Mouse (Mus musculus) retina, postnatal 7 days (tissue): ENCODE measurements around the gene Trp63.
"Not testable (repeated sequence)": the region's sequence is repeated elsewhere in the genome, so short reads cannot be mapped to it uniquely, and the experiment has no call there.

Experiments used
- DNase-seq: peaks from one replicate; pipeline ENCODE4 v3.0.0-alpha.2; 2012; ENCODE audit warnings: low read depth, low spot score

The Trp63 gene

DNA sequence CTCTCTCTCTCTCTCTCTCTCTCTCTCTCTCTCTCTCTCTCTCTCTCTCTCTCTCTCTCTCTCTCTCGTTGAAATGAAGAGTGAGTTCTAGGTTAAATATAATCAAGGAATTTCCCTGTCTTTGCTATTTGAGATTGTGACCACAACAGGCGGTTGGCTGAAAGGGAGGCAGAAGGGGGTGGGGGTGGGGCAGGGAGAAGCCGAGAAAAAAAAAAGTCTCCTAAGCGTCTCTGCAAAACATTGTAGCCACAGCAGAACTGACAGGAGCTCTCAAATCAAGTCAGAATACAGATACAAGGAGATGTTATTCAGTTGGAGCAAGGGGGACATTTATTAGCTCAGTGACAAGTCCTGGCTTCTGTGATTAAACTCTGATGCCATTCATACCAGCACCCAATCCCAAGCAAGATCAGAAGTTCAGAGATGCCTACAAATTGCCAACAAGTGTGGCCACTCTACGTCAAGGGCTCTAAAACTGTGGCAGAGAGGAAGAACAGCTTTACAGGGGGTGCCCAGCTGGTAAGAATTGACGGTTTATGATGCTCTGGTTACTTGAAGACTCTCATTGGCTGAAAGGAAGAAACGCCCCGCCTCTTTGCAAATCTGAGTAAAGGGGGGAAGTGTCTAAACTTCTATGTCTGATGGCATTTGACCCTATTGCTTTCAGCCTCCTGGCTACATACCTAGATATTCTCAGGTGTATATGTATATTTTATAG, at the start of gene Trp63:
Trp63 (plus strand) TSS at position 233 of the 718 bp plus-strand sequence.
- DNase-seq, result no peak

DNA sequence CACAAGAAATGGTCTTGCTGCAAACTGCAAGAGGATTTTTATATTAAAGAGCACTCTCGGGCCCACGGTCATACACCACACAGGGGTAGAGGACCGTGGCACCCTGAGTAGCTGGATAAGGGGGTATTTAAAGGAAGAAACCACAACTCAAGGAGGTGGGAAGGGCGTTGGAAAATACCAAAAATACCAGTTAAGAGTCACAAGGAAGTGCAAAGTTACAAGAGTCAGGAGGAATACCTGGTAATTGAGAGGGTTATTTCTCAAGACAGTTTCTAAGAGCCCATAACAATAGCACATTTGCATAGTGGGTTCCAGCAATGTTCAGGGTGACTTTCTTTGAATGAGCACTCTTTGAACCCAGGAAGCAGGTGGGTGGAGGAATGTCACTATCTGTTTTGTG, 38.8 kb upstream of the Trp63 start:
- DNase-seq, result not testable (repeated sequence)

DNA sequence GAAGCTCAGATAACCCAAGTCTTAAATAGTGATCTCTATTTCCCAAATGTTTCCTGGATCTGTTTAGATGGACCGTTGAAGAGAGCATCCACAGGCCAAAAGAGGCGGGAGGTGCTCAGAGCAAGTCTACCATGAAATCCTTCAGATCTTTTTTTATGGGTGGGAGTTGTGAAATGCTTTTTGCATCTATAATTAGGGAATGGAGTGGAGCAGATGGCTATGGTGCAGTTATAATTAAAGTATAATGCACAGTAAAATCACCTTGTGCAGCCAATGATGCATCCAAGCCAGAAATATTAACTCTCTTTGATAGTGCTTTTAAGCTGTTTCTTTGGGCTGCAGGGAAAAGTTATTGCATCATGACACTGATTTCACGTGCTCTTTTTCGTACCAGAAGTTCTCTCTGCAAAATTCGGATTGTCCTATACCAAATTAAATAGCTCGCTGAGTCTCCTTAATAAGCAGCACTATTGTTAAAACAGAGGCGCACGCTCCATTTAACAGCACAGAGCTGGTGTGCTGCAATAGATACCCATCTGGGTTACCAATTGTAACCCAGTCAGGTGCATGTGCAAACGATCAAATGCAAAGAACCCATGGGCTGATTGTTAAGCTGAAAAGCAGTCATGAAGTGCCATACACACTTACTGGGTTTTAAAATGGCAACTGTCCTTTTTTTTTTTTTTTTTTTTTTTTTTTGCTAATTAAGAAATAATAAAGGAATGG, 22.9 kb upstream of the Trp63 start:
- DNase-seq, result no peak

DNA sequence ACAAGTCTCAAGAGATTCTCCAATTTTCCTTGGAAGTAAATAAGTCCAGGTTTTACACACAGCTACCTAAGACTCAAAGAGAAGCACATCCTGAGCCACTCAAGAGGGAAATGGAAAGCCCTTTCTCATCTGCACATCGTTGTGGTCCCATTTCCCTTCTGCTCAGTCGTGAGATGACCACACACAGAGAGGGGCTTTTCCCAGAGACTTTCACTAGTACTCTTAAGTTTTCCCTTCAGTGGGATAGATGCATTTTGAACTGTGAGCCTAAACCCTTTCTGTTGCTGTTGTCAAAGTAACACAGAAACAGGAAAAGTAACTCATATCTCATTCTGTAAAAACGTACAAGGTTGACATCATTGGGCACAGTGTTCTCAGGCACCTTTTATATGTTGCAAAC, 20.4 kb upstream of the Trp63 start:
- no peak for DNase-seq

DNA sequence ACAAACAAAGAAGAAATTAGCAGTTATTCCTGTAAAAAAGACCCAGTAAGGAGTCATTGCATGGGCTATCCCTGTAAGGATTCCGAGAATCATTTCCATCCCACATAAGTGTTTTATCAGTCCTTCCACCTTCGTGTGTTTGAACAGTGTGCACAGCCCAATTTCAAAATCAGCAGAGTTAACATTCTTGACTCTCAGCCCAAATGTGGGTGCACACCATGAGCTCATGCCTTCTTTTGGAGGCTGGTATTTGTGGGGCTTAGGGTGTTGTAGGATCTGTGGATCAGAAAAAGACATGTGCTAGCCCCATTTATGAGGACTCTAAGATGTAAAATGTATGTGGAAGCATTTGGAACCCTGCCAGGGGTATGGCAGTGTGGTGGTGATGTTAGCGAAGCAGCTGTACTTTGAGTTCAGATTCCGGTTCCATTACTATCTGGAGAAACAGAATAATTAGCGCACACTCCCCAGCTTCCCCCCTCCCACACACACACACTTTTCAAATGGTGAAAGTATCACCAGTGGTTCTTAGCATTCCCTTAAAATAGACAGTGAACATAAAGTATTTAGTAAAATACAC, 9.6 kb upstream of the Trp63 start:
- DNase-seq, result no peak

DNA sequence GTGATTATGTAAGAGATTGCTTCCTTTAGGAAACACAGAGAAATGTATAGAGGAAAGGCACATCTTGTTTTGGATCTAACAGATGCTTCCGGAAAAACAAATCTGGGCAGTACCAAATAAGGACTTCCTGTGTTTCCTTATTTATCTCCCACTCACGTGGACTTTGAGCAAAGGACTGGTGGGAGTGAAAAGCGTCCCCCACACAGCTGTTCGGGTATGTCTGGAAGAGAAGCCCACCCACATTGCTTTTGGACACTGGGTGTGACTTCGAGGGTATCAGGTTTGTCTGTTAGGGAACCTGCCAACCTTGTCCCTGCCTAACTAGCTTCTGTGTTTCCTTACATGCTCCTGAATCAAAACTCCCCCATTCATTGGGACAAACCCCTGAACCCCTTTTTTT, 3.2 kb upstream of the Trp63 start:
- DNase-seq, result no peak

DNA sequence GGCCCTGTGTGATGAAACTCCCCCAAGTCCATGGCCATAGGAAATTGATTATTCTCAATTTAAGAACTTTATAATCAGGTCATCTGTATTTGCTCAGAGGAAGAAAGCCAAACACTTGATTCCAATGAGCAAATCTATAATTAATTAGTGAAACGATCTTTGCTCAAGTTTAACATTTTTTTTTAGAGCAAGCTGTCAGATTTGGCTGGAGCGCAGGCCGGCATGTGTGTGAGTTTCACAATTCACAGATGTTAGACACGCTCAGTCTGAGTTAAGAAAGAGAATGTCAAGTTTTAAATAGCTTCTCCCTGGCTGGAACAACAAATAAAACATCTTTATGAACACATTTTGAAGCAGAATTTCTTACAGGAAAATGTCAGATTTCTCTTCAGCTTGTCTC, 1.0 kb upstream of the Trp63 start:
- no peak for DNase-seq

DNA sequence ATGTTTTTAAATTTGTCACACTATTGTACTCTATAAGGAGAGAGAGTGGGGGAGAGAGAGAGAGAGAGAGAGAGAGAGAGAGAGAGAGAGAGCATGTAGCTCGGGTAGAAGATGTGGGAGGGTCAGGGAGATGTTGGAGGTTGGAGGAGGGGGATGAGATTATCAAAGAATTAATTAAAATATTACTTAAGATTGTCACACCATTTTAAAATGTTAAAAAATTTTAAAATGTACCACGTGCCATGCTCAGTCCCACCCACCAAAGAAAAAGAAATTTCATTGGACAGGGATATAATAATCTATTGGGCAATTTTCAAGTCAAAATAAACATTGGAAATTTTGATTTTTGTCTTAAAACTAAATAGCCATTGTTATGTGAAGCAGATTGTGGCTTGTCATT, 1.0 kb downstream of the Trp63 start:
- DNase-seq, result no peak

DNA sequence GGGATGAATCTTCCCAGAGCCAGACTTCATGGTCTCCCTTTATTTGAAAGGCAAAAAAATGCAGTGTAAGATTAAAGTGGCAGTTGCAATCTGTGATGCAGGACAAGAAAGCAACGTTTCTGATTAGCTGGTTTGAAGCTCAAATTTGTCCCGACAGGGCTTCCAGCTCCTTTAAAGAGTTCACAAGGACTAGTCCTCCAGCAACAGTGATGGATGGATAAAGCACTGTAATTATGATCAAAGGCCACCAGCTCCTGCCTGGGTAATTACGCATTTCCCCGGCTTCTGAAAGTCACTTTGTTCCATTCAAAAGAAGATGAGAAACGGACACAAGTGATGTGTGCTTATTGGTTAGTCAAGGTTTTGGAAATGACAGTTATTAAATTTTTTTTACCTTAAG, 7.0 kb downstream of the Trp63 start:
- DNase-seq, result no peak

DNA sequence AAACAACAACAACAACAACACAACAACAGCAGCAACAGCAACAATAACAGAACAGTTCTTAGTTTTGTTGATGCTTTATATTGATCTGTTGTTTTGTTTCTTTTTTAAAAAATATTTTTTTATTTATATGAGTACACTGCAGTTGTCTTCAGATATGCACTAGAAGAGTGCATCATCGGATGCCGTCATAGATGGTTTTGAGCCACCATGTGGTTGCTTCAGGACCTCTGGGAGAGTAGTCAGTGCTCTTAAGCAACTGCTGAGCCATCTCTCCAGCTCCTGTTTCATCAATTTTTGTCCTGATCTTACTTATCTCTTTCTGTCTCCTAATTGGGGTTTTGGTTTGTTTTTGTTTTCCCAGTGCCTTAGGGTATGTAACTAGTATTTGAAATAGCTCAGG, 17.7 kb downstream of the Trp63 start:
- DNase-seq, result no peak

DNA sequence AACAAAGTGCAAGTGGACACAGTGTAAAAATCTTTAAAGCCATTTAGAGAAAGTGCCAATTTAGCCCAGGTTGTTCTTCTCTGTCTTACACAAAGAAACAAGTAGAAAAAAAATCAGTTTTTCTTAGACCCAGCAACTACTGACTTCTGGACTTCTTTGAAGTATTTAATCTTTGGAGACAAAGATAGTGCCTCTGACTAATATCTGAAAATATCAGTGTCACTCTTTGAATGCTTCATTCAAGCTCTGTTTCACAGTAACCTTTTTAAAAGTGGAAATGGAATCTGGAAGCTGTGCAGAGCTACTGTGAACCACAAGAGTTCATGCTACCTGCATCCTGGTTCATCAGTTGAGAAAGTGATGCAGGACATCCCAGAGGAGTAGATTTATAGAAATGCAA, 22.7 kb downstream of the Trp63 start:
- no peak for DNase-seq

DNA sequence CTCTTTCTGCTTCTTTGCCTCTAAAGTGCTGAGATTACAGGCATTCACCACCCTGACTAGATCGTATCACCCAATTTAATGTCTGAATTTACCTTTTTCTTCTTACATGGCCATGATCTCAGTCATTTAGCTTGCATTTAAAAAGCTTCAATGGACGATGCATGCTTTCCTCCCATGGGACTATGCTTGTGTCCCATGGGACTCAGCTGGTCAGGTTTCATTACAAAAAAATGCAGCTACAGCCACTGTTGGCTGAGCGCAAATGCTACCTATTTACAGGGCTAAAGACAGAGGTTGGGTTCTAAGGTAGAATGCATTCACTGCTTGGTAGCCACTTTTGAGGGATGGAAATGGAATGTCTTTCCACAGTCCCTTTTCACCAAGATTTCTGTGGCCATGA, 32.2 kb downstream of the Trp63 start:
- no peak for DNase-seq

DNA sequence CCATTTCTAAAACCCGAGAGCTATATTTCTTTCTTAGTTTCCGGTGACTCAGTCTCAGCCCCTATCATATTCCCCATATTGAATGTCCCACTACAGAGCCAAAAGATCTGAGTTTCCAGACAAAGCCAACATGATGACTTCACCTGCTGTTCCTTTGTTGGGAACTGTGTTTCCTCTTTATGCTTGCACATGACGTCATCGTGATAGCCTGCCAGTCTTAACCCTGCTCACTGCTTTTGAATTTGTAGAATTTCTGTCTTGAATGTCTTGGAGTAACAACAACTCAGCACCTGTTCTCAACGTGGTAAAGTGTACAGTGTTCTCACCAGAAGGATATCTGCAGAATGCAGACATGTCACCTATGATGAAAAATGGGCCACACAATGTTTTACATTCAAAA, 39.6 kb downstream of the Trp63 start:
- DNase-seq, result no peak

DNA sequence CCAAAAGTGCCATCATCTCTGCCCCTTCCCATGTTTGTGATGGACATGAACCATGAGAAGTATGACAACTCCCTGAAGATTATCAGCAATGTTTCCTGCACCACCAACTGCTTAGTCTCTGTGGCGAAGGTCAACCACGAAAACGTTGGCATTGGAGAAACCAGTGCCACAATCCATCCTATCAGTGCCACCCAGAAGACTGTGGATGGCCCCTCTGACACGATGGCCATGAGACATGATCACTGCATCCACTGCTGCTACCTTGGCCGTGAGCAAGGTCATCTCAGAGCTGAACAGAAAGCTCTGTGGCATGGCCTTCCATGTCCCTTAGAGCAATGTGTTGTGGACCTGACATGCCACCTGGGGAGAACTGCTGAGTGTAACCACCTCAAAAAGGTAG, 43.4 kb downstream of the Trp63 start:
- DNase-seq, result no peak

DNA sequence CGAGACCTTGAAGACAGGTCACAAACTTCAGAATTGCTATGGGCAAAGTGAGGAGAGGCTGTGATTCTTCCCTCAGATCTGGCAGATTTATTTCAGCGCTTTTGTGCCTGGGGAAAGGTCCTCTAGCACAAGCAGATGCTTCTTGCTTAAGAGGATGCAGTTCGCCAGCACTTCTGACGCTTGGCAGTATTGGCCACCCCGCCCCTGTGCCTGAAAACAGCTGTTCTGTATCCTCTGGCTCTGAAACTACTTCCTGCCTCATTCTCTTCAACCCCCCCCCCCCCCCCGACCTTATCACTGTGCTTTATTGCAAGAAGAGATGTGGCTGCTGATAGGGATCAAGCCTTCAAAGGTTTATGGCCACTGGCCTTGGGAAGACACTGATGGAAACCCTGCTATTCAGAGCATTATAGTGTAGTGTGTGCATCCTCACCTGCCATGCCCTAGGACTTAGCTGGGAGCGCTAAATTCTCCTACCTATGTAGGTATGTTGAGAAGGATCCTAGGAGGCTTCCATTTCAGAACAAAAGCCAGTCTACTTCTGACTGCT, 44.5 kb downstream of the Trp63 start:
- no peak for DNase-seq

DNA sequence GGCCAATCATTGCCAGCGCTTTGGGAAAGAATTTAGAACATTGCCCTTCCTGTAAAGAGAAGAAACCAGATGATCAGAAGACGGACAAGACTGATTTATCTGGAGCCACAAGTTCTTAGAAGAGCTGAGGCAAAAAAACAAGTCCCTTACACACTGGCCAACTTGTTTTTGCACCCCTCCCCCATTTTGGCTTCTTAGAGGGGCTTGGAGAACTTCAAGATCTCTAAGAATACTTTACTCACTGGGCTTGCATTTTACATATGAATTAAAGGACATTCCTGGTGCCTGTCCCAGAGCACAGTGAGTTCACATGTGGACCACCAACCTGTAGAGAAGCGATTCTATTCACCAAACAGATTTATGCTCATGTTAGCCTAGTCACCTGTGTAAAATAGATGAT, 53.3 kb downstream of the Trp63 start:
- no peak for DNase-seq

DNA sequence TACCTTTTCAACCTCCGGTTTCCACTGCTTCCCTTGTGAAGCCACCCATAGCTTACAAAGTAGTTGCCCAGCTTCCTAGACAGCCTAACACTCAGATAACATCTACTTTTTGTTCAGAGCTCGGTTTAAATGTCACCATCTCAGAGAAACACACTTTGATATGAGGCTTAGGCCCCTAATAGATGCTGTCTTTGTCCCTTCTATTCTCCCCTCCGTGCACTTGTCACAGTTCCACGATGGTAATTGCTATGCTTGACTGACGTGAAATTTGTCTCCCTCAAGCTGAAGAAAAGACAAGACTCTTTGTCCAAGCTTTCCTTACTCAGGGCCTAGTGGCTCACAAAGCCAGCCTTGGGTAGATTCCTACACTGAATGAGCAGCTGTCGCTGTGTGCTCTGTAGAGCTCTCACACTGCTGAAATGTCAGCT, 54.1 kb downstream of the Trp63 start:
- DNase-seq, result no peak

DNA sequence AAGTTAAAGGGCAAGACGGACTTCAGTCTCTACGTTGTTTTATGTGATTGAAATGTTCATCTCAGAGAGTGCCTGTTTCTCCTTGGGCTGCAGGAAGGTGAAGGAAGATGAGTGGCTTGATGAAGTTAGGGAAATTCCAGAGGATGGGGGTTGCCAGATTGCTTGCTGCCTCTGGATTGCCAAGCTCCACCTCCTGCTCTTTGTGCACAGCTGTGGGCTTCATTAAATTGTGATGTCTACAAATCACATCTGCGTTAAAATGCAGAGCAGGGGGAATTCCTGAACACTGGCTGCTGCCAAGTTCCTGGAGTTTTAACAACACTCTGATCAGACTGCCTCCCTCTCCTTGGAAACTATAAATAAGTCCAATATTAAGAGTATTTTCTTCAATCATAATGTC, 63.2 kb downstream of the Trp63 start:
- no peak for DNase-seq

DNA sequence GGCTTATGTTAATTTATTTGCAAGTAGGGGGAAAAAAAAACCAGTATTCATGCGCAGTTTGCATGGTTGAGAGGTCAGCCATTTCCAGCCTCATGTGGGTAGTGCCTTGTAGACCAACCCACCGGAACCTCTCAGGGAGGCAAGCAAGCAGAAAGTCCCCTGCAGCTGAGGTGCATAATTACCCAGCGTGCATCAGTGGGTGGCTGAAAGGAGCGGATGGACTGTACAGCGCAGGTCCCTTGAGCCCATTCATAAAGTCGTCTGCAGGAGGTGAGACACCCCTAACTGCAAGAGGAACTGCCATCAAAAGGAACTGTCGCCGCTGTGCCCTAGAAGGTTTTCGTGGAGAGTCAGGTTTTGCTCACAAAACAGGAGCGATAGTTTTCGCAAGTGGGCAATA, 68.3 kb downstream of the Trp63 start:
- no peak for DNase-seq

DNA sequence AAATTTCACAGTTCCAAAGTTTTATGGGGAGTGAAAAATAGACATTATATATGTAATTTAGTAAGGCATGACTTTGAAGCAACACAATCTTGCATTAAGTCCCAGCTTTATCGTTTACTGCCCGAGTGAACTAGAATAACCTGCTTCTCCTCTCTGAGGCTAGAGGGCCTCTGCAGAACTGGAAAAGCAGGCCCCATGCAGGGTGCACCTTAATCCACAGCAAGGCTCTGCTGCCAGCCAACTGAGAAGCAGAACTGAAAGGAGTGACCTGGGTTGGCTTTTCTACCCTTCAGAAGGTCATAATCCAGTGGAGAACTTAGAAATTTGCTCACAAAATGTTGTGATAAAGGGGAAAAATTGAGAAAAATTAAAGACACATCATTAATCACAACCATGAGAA, 74.5 kb downstream of the Trp63 start:
- no peak for DNase-seq

DNA sequence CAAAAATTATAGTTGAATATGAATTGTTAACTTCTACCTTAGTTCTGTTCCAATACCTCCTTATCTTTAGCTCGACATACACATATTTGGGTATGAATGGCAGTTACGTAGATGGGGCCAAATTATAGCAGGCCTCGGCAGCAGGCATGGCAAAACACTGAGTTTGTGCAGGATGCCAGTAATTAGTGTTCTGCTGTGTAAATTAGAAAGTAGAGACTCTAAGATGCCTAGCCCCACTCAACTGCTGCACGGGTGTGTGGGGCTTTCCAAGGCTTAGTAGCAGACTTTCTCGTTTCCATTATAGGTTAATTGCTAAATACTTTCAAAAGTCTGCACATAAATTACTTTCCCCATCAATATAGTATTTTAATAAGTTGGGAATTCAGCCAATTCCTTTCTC, 82.0 kb downstream of the Trp63 start:
- DNase-seq, result no peak

DNA sequence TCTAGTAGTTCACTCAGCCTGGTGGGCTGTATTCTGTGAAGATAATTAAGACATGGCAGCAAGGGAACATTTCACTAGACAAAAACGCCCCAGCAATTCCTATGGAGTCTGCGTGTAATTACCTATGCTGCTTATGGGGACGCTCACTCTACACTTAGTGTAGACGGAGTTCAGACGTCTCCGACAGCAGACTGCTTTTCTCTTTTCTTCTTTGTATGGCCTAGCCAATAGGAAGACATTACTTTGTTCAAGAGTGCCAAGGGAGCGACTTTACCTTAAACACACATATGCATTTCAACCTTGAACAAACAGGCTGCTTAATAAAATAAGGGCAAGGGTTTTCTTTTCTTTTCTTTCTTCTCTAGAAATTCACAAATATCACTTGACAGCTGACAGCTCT, 91.0 kb downstream of the Trp63 start:
- no peak for DNase-seq

DNA sequence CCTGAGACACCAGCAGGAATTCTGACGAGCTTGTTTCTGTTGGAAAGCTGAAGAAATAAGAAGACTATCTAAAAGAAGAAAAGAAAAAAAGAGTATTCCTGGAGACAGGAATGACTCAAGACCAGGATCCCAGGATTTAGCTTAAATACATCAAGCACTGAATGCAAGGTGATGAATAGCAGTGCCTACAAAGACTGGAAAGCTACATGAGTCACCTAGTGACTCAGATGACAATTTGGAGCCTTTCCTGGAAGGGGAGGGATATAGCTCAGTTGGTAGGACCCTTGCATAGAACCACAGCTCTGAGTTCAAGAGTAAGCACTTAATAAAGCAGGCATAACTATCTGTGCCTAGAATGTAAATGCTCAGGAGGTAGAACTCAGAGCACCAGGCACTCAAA, 93.9 kb downstream of the Trp63 start:
- DNase-seq, result no peak
